Mouse (Mus musculus) liver, embryonic 15.5 days (tissue): ENCODE results near the gene Tcte2. TPM values are rescaled to one million over a fixed set of nuclear protein-coding genes. Genes with fewer than 3 reads are reported as not detected.
A peak's percentile ranks its signal among the peaks of the same experiment; 100 is the strongest.
"Not testable (repeated sequence)": the region's sequence is repeated elsewhere in the genome, so short reads cannot be mapped to it uniquely, and the experiment has no call there.

Experiments used
- ATAC-seq: fragments of 200-750 bp; cut with Nextera tagmentation; 2 replicates; pipeline ENCODE4 v1.8.0; 2017; ENCODE audit warnings: moderate number of reproducible peaks, mild to moderate bottlenecking, moderate library complexity; ENCODE audit not compliant: insufficient read depth
- H3K27ac ChIP-seq: fragments of 300-500 bp; sonication (generic); replicated peaks from 2 replicates; pipeline ENCODE4 v1.5.1; 2015; ENCODE audit warnings: mild to moderate bottlenecking, inconsistent platforms
- H3K27me3 ChIP-seq: fragments of 300-500 bp; sonication (generic); 2 replicates; pipeline ENCODE4 v1.6.1; 2015; ENCODE audit warnings: mild to moderate bottlenecking, inconsistent platforms
- H3K36me3 ChIP-seq: fragments of 300-500 bp; sonication (generic); replicated peaks from 2 replicates; pipeline ENCODE4 v1.6.1; 2015; ENCODE audit warnings: moderate library complexity, mild to moderate bottlenecking, inconsistent platforms
- H3K4me1 ChIP-seq: fragments of 300-500 bp; sonication (generic); replicated peaks from 2 replicates; pipeline ENCODE4 v1.6.1; 2015; ENCODE audit warnings: inconsistent platforms
- H3K4me2 ChIP-seq: fragments of 300-500 bp; sonication (generic); 2 replicates; pipeline ENCODE4 v1.6.1; 2015; ENCODE audit warnings: moderate library complexity, mild to moderate bottlenecking, inconsistent platforms
- H3K4me3 ChIP-seq: fragments of 300-500 bp; sonication (generic); replicated peaks from 2 replicates; pipeline ENCODE4 v1.5.1; 2015; ENCODE audit warnings: mild to moderate bottlenecking, inconsistent platforms
- H3K9ac ChIP-seq: fragments of 300-500 bp; sonication (generic); 2 replicates; pipeline ENCODE4 v1.6.1; 2015; ENCODE audit warnings: moderate library complexity, mild to moderate bottlenecking, inconsistent platforms
- H3K9me3 ChIP-seq: fragments of 300-500 bp; sonication (generic); replicated peaks from 2 replicates; pipeline ENCODE4 v1.6.1; 2016; ENCODE audit warnings: inconsistent platforms
- WGBS: fragments of 180-500 bp; shearing (Covaris S2); methylation state at CpG from one replicate; pipeline ENCODE4 v1.1.7; 2015; ENCODE audit warnings: mixed read lengths; ENCODE audit not compliant: insufficient replicate concordance; 5-methylcytosine and 5-hydroxymethylcytosine counted together
- polyA plus RNA-seq: library from polyadenylated mRNA; unstranded; fragments of >200 nt; fragmentation: Nextera tagmentation; extraction: Ambion mirVana; gene quantifications from 2 replicates; pipeline ENCODE4 v1.2.1, GENCODE M21; 2015

Gene Tcte2
- polyA plus RNA-seq, 1 experiment from 2014 or later, result 0.28 TPM

GRCm38 (mm10) chr17:13683411-13684174, 78.0 kb downstream of the Tcte2 start:
- no peak overlapping the region for H3K9ac ChIP-seq
- 4% methylated on average over 15 of the region's 15 CpGs for WGBS
- peak overlapping the region; percentile 72 for H3K27ac ChIP-seq
- no peaks in the 10 kb centered on the region for H3K27me3 ChIP-seq
- peak overlapping the region; percentile 27 for H3K4me3 ChIP-seq
- H3K4me1 ChIP-seq, result peaks cover 20% of the 10 kb centered on the region
- no peaks in the 10 kb centered on the region for H3K36me3 ChIP-seq
- H3K9me3 ChIP-seq, result no peaks in the 10 kb centered on the region
- H3K4me2 ChIP-seq, result peak overlapping the region; percentile 48
- peak; percentile 78 for ATAC-seq

- Histone ChIP-seq H3K4me1 (peaks cover 20% of the 10 kb centered on the region), H3K9ac (no peak overlapping the region), H3K4me2 (peak overlapping the region; percentile 42), H3K9me3 (no peaks in the 10 kb centered on the region), H3K4me3 (peak overlapping the region; percentile 27), H3K36me3 (no peaks in the 10 kb centered on the region), H3K27me3 (no peaks in the 10 kb centered on the region), H3K27ac (peak overlapping the region; percentile 72)
- ATAC-seq, result 0 out of 2 replicates have a peak, but pooled peaks have one; percentile 10
- 14% methylated on average over 4 of the region's 4 CpGs for WGBS
Measured at GRCm38 (mm10) chr17:13683027-13683410, 78.6 kb downstream of the Tcte2 start.

- peak overlapping the region; percentile 72 for H3K27ac ChIP-seq
- 14% methylated on average over 9 of the region's 9 CpGs for WGBS
- peak overlapping the region; percentile 27 for H3K4me3 ChIP-seq
- no peaks in the 10 kb centered on the region for H3K36me3 ChIP-seq
- peak overlapping the region; percentile 42 for H3K4me2 ChIP-seq
- no peaks in the 10 kb centered on the region for H3K9me3 ChIP-seq
- H3K27me3 ChIP-seq, result no peaks in the 10 kb centered on the region
- no peak overlapping the region for H3K9ac ChIP-seq
- H3K4me1 ChIP-seq, result peaks cover 20% of the 10 kb centered on the region
- ATAC-seq, result no peak; the same call in 1 of the 2 replicates
Measured at GRCm38 (mm10) chr17:13682378-13683026, 79.1 kb downstream of the Tcte2 start.

GRCm38 (mm10) chr17:13681686-13682085, 79.9 kb downstream of the Tcte2 start:
- Histone ChIP-seq H3K4me1 (peaks cover 20% of the 10 kb centered on the region), H3K9ac (no peak overlapping the region), H3K4me2 (no peak overlapping the region), H3K27ac (no peak overlapping the region), H3K4me3 (no peak overlapping the region), H3K36me3 (no peaks in the 10 kb centered on the region), H3K9me3 (no peaks in the 10 kb centered on the region), H3K27me3 (no peaks in the 10 kb centered on the region)
- 48% methylated on average over 6 of the region's 6 CpGs for WGBS
- 0 out of 2 replicates have a peak, but pooled peaks have one; percentile 14 for ATAC-seq

GRCm38 (mm10) chr17:13681126-13681525, 80.5 kb downstream of the Tcte2 start:
- no peaks in the 10 kb centered on the region for H3K36me3 ChIP-seq
- H3K27ac ChIP-seq, result no peak overlapping the region
- no peak for ATAC-seq
- no peak overlapping the region for H3K4me2 ChIP-seq
- no peaks in the 10 kb centered on the region for H3K27me3 ChIP-seq
- no peaks in the 10 kb centered on the region for H3K9me3 ChIP-seq
- H3K4me1 ChIP-seq, result peaks cover 20% of the 10 kb centered on the region
- no peak overlapping the region for H3K4me3 ChIP-seq
- 68% methylated on average over 6 of the region's 6 CpGs for WGBS
- H3K9ac ChIP-seq, result no peak overlapping the region

- Histone ChIP-seq H3K9ac (no peak overlapping the region), H3K9me3 (no peaks in the 10 kb centered on the region), H3K4me1 (peaks cover 20% of the 10 kb centered on the region), H3K27ac (no peak overlapping the region), H3K27me3 (no peaks in the 10 kb centered on the region), H3K4me3 (no peak overlapping the region), H3K36me3 (no peaks in the 10 kb centered on the region), H3K4me2 (no peak overlapping the region)
- 59% methylated on average over 4 of the region's 4 CpGs for WGBS
- ATAC-seq, result no peak
Measured at GRCm38 (mm10) chr17:13680318-13680717, 81.3 kb downstream of the Tcte2 start.

GRCm38 (mm10) chr17:13679725-13680124, 81.9 kb downstream of the Tcte2 start:
- no peaks in the 10 kb centered on the region for H3K36me3 ChIP-seq
- H3K27me3 ChIP-seq, result no peaks in the 10 kb centered on the region
- peaks cover 20% of the 10 kb centered on the region for H3K4me1 ChIP-seq
- ATAC-seq, result no peak
- H3K4me3 ChIP-seq, result no peak overlapping the region
- no peak overlapping the region for H3K4me2 ChIP-seq
- no peak overlapping the region for H3K27ac ChIP-seq
- 68% methylated on average over 6 of the region's 6 CpGs for WGBS
- H3K9me3 ChIP-seq, result no peaks in the 10 kb centered on the region
- H3K9ac ChIP-seq, result no peak overlapping the region

GRCm38 (mm10) chr17:13677225-13678148, 84.1 kb downstream of the Tcte2 start:
- ATAC-seq, result no peak
- Histone ChIP-seq H3K9ac (no peak overlapping the region), H3K27ac (no peak overlapping the region), H3K4me2 (no peak overlapping the region), H3K4me3 (no peak overlapping the region), H3K9me3 (no peaks in the 10 kb centered on the region), H3K36me3 (no peaks in the 10 kb centered on the region), H3K27me3 (no peaks in the 10 kb centered on the region), H3K4me1 (peaks cover 3% of the 10 kb centered on the region; the same call in 1 of the 2 replicates)
- 40% methylated on average over 9 of the region's 9 CpGs for WGBS

GRCm38 (mm10) chr17:13676099-13676498, 85.5 kb downstream of the Tcte2 start:
- H3K36me3 ChIP-seq, H3K4me2 ChIP-seq, H3K27me3 ChIP-seq, H3K4me1 ChIP-seq, H3K4me3 ChIP-seq, H3K27ac ChIP-seq, ATAC-seq, H3K9ac ChIP-seq, H3K9me3 ChIP-seq: not testable (repeated sequence)
- 63% methylated on average over 3 of the region's 3 CpGs for WGBS

- H3K9me3 ChIP-seq, result no peaks in the 10 kb centered on the region
- no peak for ATAC-seq
- no peaks in the 10 kb centered on the region for H3K27me3 ChIP-seq
- no peaks in the 10 kb centered on the region for H3K4me1 ChIP-seq
- H3K4me3 ChIP-seq, result no peak overlapping the region
- no peak overlapping the region for H3K4me2 ChIP-seq
- 46% methylated on average over 4 of the region's 4 CpGs for WGBS
- H3K9ac ChIP-seq, result no peak overlapping the region
- H3K36me3 ChIP-seq, result no peaks in the 10 kb centered on the region
- H3K27ac ChIP-seq, result no peak overlapping the region
Measured at GRCm38 (mm10) chr17:13675630-13676029, 86.0 kb downstream of the Tcte2 start.
